Mouse (Mus musculus) embryonic fibroblast, embryonic 13.5 days (primary cell): ENCODE data around the gene B3galt5.

Experiments used
- CTCF ChIP-seq: IDR thresholded peaks from 2 replicates; pipeline ENCODE4 v1.5.1; 2011; ENCODE audit warnings: mild to moderate bottlenecking, control low read depth, low read length, moderate library complexity, borderline replicate concordance; ENCODE audit not compliant: insufficient read depth
- POLR2A ChIP-seq: IDR thresholded peaks from 2 replicates; pipeline ENCODE4 v1.6.1; 2011; ENCODE audit warnings: low read depth, mild to moderate bottlenecking, control low read depth, low read length, moderate library complexity

DNA sequence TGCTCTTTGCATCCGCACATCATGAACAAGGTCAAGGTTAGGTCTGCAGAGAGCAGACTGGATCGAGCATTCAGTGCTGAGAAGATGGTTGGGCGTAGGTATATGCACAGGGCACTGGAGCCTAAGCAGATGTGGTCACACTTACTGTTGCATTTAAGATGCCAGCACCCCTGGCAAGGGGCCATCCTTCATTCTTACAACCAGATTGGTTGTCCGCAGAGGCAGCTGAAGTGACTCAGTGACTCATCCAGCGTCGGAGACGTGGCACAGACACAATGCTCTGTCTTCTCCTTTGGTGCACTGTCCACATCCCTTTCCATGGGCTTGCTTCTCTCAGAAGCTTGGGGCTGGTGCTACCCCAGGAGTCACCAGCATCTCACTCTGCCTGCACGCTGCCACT is 82.2 kb downstream of the B3galt5 start:
- TF ChIP-seq CTCF (no peak), POLR2A (no peak)
